Mouse (Mus musculus): Measurements from ENCODE around the gene Lsm7. TPM values are rescaled to one million over a fixed set of nuclear protein-coding genes. Genes with fewer than 3 reads are reported as not detected.

Lsm7 gene
- polyA plus RNA-seq, 1 experiment = 17.4 TPM

DNA sequence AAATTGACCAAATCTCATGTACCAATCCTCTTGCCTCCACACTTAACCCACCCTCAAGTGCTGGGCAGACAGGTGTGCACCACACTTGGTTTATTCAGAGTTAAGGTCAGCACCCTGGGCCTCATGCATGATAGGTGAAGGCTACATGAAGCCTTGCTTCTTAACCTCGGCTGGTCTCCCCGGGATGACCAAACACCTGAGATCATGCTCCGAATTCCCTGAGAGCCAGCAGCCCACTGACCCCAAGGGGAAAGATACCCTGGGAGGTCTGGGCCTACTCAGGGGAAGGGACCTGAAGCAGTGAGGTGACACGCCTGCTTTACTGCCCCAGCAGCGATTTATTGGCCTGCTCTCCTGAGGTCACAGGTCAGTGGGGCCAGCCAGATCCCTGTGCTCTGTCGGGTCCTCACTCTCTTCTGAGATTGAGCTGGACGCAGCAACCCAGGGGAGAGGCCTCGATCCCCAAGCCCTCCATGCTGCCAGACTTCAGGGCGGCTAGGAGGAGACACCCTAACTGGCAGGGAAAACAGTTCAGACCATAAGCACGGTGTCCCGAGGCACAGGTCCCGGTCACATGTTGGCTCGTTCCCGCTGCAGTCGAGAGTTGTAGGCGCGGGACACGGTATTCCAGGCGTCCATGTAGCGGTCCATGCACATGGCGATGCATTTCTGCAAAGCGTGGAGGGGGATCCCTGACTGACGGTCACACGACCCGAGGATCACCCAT lies 44.7 kb upstream of the Lsm7 start:
- Histone ChIP-seq H3K36me3 (ENCODE audit: control insufficient read depth) (peaks cover 59% of the 10 kb centered on the region), H3K9me3 (ENCODE audit: control insufficient read depth, low read length) (no peaks in the 10 kb centered on the region), H3K27me3 (ENCODE audit: control insufficient read depth) (no peaks in the 10 kb centered on the region), H3K4me1 (ENCODE audit: control insufficient read depth) (peaks cover 47% of the 10 kb centered on the region), H3K4me3 (replicated peaks) (peak overlapping the region; percentile 89)
- TF ChIP-seq GATA1 (IDR thresholded peaks at IDR 0.05; ENCODE audit: low read length) = no peak
- no peak for TF ChIP-seq TAL1 (IDR thresholded peaks at IDR 0.05; ENCODE audit: low read length)

DNA sequence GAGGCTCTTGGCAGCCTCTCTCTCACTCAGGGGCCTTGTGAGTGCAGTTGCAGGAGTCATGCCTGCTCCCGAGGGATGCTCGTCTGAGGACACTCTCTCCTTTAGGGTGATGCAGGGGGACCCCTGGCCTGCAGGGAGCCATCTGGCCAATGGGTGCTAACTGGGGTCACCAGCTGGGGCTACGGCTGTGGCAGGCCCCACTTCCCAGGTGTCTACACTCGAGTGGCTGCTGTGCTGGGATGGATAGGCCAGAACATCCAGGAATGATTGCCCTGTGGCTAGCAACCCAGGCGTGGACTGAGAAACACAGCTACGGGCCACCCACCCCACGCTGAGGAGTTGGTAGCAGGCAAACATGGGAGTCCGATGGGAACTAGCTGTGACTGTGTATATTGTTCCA lies 44.1 kb upstream of the Lsm7 start:
- Histone ChIP-seq H3K9me3 (ENCODE audit: control insufficient read depth, low read length) (no peaks in the 10 kb centered on the region), H3K4me1 (ENCODE audit: control insufficient read depth) (peaks cover 47% of the 10 kb centered on the region), H3K27me3 (ENCODE audit: control insufficient read depth) (no peaks in the 10 kb centered on the region), H3K36me3 (ENCODE audit: control insufficient read depth) (peaks cover 52% of the 10 kb centered on the region), H3K4me3 (replicated peaks) (peak overlapping the region; percentile 89)
- TF ChIP-seq GATA1 (IDR thresholded peaks at IDR 0.05; ENCODE audit: low read length) (no peak), TAL1 (IDR thresholded peaks at IDR 0.05; ENCODE audit: low read length) (no peak)

GRCm38 (mm10) chr10:80897861-80898510 lies 43.0 kb upstream of the Lsm7 start:
- TF ChIP-seq GATA1 (IDR thresholded peaks at IDR 0.05; ENCODE audit: low read length) = no peak
- no peak for TF ChIP-seq TAL1 (IDR thresholded peaks at IDR 0.05; ENCODE audit: low read length)
- peaks cover 47% of the 10 kb centered on the region for H3K4me1 ChIP-seq (ENCODE audit: control insufficient read depth)
- no peak overlapping the region for H3K4me3 ChIP-seq (replicated peaks)

DNA sequence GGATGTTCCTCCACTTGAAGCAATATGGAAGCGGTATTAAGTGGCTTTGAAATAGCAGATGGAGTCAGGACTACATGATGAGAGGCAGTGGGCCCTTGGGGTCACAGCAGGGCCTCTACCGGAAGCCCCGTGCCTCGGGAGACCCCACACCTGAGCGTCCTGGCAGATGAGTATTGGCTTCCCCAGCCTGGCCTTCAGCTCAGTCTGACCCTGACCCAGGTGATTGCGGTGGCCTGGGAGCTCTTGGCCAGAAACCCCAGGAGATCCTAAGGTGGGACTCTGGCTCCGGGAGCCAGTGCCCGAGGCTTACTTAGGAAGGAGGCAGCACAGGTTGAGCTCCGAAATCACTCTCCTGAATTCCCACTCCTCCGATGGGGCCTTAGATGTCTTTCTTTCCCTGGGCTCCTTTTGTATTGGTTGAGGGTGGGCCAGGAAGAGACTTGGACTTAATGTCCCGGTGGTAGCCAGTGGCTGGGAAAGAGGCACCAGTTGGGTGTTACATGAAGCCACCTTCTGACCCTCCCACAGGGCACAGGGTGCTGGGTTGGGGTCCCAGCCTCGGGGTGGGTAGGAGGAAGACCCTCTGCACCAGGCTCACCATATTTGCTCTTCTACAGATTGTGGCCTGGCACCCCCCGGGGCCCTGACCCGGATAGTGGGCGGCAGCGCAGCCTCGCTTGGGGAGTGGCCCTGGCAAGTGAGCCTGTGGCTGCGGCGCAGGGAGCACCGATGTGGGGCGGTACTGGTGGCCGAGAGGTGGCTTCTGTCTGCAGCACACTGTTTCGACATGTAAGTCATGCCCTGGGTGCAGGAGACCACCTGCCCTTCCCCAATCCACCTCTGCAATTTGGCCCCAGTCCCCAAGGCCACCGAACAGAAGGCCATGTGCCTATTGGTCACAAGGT lies 41.8 kb upstream of the Lsm7 start:
- Histone ChIP-seq H3K4me1 (ENCODE audit: control insufficient read depth) (peaks cover 47% of the 10 kb centered on the region), H3K36me3 (ENCODE audit: control insufficient read depth) (peaks cover 30% of the 10 kb centered on the region), H3K9me3 (ENCODE audit: control insufficient read depth, low read length) (peaks cover 6% of the 10 kb centered on the region), H3K27me3 (ENCODE audit: control insufficient read depth) (peaks cover 2% of the 10 kb centered on the region), H3K4me3 (replicated peaks) (no peak overlapping the region)
- TF ChIP-seq GATA1 (IDR thresholded peaks at IDR 0.05; ENCODE audit: low read length) (no peak), TAL1 (IDR thresholded peaks at IDR 0.05; ENCODE audit: low read length) (no peak)

More at GRCm38 (mm10) chr10:80897861-80898510, 43.0 kb upstream of the Lsm7 start:
- H3K9me3 ChIP-seq (ENCODE audit: control insufficient read depth, low read length) = no peaks in the 10 kb centered on the region; the same call in 1 of the 2 replicates
- peaks cover 41% of the 10 kb centered on the region for H3K36me3 ChIP-seq (ENCODE audit: control insufficient read depth)
- 0 out of 2 replicates have a peak, but pooled peaks cover under 1% of the 10 kb centered on the region for H3K27me3 ChIP-seq (ENCODE audit: control insufficient read depth)

- Histone ChIP-seq H3K9me3 (ENCODE audit: control insufficient read depth, low read length) (peaks cover 8% of the 10 kb centered on the region), H3K36me3 (ENCODE audit: control insufficient read depth) (peaks cover 27% of the 10 kb centered on the region), H3K27me3 (ENCODE audit: control insufficient read depth) (peaks cover 4% of the 10 kb centered on the region), H3K4me3 (replicated peaks) (no peak overlapping the region), H3K4me1 (ENCODE audit: control insufficient read depth) (peaks cover 40% of the 10 kb centered on the region)
- TF ChIP-seq TAL1 (IDR thresholded peaks at IDR 0.05; ENCODE audit: low read length) (no peak), GATA1 (IDR thresholded peaks at IDR 0.05; ENCODE audit: low read length) (no peak)
Observed at GRCm38 (mm10) chr10:80895697-80896096, 40.7 kb upstream of the Lsm7 start.

DNA sequence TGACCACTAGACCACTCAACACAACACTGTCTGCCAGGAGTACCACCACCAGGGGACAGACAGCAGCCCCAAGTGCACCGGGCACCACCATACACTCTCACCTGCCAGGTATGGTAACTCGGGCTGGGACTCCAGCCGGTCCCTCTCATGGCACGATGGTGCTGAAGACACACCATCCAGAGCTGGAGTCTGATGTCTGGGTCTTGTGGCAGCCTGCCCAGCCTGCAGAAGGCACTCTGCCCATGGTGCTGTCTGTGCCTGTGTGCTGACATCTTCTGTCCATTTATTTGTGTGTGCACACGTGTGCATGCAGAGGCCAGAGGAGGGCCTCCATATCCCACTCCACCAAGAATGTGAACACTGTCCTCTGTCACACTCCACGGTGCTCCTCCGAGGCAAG lies 40.1 kb upstream of the Lsm7 start:
- H3K4me3 ChIP-seq (replicated peaks) = no peak overlapping the region
- peaks cover 9% of the 10 kb centered on the region for H3K27me3 ChIP-seq (ENCODE audit: control insufficient read depth)
- H3K9me3 ChIP-seq (ENCODE audit: control insufficient read depth, low read length) = peaks cover 8% of the 10 kb centered on the region
- TF ChIP-seq TAL1 (IDR thresholded peaks at IDR 0.05; ENCODE audit: low read length) (no peak), GATA1 (IDR thresholded peaks at IDR 0.05; ENCODE audit: low read length) (no peak)
- peaks cover 35% of the 10 kb centered on the region for H3K4me1 ChIP-seq (ENCODE audit: control insufficient read depth)
- H3K36me3 ChIP-seq (ENCODE audit: control insufficient read depth) = peaks cover 27% of the 10 kb centered on the region

- H3K36me3 ChIP-seq (ENCODE audit: control insufficient read depth) = no peaks in the 10 kb centered on the region
- H3K9me3 ChIP-seq (ENCODE audit: control insufficient read depth, low read length) = peaks cover 5% of the 10 kb centered on the region
- H3K4me1 ChIP-seq (ENCODE audit: control insufficient read depth) = no peaks in the 10 kb centered on the region; the same call in 1 of the 2 replicates
- TF ChIP-seq TAL1 (IDR thresholded peaks at IDR 0.05; ENCODE audit: low read length) (no peak), GATA1 (IDR thresholded peaks at IDR 0.05; ENCODE audit: low read length) (no peak)
- H3K27me3 ChIP-seq (ENCODE audit: control insufficient read depth) = peaks cover 47% of the 10 kb centered on the region
- no peak overlapping the region for H3K4me3 ChIP-seq (replicated peaks)
Observed at GRCm38 (mm10) chr10:80887181-80887580, 32.2 kb upstream of the Lsm7 start.

- Histone ChIP-seq H3K4me1 (ENCODE audit: control insufficient read depth) (peaks cover 47% of the 10 kb centered on the region), H3K9me3 (ENCODE audit: control insufficient read depth, low read length) (no peaks in the 10 kb centered on the region), H3K27me3 (ENCODE audit: control insufficient read depth) (peaks cover 8% of the 10 kb centered on the region), H3K4me3 (replicated peaks) (no peak overlapping the region), H3K36me3 (ENCODE audit: control insufficient read depth) (no peaks in the 10 kb centered on the region)
- TF ChIP-seq TAL1 (IDR thresholded peaks at IDR 0.05; ENCODE audit: low read length) (no peak), GATA1 (IDR thresholded peaks at IDR 0.05; ENCODE audit: low read length) (no peak)
Observed at GRCm38 (mm10) chr10:80881301-80881700, 26.3 kb upstream of the Lsm7 start.

All from erythroblast, embryonic 14.5 days (primary cell).